ENCODE assay signal across 8 mouse cellular contexts in the genomic region with DNA sequence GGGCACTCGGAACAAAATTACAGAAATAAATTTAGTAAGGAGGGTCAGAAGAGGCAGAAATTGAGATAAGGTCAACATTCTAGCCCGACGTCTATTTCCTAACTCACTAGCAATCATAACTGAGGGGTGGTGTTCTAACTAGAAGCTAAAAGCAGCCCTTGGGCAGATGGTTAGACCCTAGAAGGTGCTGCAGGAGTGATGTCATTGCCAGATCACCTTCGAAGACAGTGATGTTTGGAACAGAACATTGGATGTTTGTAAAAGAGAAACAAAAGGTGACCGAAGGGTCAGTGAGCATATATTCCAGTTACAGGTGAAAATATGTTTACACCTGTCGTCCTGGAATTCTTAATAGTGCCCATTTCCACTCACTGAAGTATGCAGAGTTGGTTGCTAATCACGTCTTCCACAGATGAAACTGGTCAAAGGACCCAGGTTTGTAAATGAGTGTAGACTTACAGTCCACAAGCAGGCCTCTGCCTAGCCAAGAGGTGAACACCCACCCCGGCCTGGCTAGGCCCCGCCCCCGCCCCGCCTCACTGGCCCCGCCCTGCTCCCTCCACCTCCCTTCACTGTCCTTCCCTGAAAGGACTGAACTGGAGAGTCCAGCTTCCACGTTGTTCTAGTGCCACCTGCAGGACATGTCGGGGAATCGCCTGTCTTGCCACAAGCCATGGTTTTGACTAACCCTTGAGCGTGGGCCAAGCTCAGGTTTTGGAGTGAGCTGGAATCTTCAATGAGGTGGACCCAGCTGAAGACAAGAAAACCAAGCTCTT. TPM values are rescaled to one million over a fixed set of nuclear protein-coding genes. Genes with fewer than 3 reads are reported as not detected.
DNase-seq lines count a peak whose midpoint lies in the region; ATAC-seq and TF ChIP-seq lines count a peak whose summit lies in the region.

No protein-coding gene starts in this region.

- H3K27me3 ChIP-seq in heart, embryonic 12.5 days (replicated peaks) = 0 out of 2 replicates have a peak, but pooled peaks cover 3% of the 10 kb centered on the region
- H3K27me3 ChIP-seq in kidney, embryonic 16.5 days (ENCODE audit: insufficient read depth, low read length) = no peaks in the 10 kb centered on the region
- no peaks in the 10 kb centered on the region for H3K27me3 ChIP-seq in splenic B cell, adult 2 months (ENCODE audit: control insufficient read depth, insufficient read depth, low read length, poor library complexity, severe bottlenecking)

- no peak overlapping the region for H3K27ac ChIP-seq in heart, embryonic 12.5 days (ENCODE audit: poor library complexity, severe bottlenecking)
- no peak overlapping the region for H3K27ac ChIP-seq in kidney, embryonic 16.5 days (ENCODE audit: low read length)

- 30% methylated on average over 16 of the region's 16 CpGs for WGBS in heart, embryonic 12.5 days
- WGBS in kidney, embryonic 16.5 days = 28% methylated on average over 16 of the region's 16 CpGs

- peak; percentile 95 for TF ChIP-seq CTCF in brain, embryonic 14.5 days (IDR thresholded peaks at IDR 0.05; ENCODE audit: borderline replicate concordance, extremely low read depth, insufficient read depth, insufficient read length)

- H3K36me3 ChIP-seq in heart, embryonic 12.5 days = no peaks in the 10 kb centered on the region
- H3K36me3 ChIP-seq in kidney, embryonic 16.5 days (ENCODE audit: insufficient read depth, low read length) = no peaks in the 10 kb centered on the region
- no peaks in the 10 kb centered on the region for H3K36me3 ChIP-seq in splenic B cell, adult 2 months (ENCODE audit: control insufficient read depth, insufficient read depth, low read length, poor library complexity, severe bottlenecking)

- H3K4me2 ChIP-seq in heart, embryonic 12.5 days = no peak overlapping the region
- no peak overlapping the region for H3K4me2 ChIP-seq in kidney, embryonic 16.5 days (replicated peaks; ENCODE audit: low read depth, low read length)

- H3K9ac ChIP-seq in heart, embryonic 12.5 days = no peak overlapping the region
- no peak overlapping the region for H3K9ac ChIP-seq in kidney, embryonic 16.5 days (replicated peaks; ENCODE audit: low read length)

- ATAC-seq in erythroid progenitor cell, adult 5-6 weeks (replicated peaks; ENCODE audit: low FRiP score, poor library complexity, severe bottlenecking) = peak; percentile 83
- ATAC-seq in heart, embryonic 12.5 days (ENCODE audit: insufficient number of reproducible peaks, low FRiP score) = peak; percentile 82
- ATAC-seq in kidney, embryonic 16.5 days (ENCODE audit: low FRiP score, low TSS enrichment) = peak; percentile 94

- H3K4me1 ChIP-seq in heart, embryonic 12.5 days (replicated peaks) = 0 out of 2 replicates have a peak, but pooled peaks cover 3% of the 10 kb centered on the region
- H3K4me1 ChIP-seq in kidney, embryonic 16.5 days (ENCODE audit: insufficient read depth, low read length) = no peaks in the 10 kb centered on the region

- H3K4me3 ChIP-seq in heart, embryonic 12.5 days = no peak overlapping the region
- no peak overlapping the region for H3K4me3 ChIP-seq in kidney, embryonic 16.5 days (ENCODE audit: low read length)

- no peak for TF ChIP-seq POLR2A in brain, embryonic 14.5 days (IDR thresholded peaks at IDR 0.05; ENCODE audit: borderline replicate concordance, extremely low read depth, insufficient read depth, insufficient read length, poor library complexity, severe bottlenecking)

- no peaks in the 10 kb centered on the region for H3K9me3 ChIP-seq in heart, embryonic 12.5 days (replicated peaks)
- no peaks in the 10 kb centered on the region for H3K9me3 ChIP-seq in kidney, embryonic 16.5 days (ENCODE audit: low read length)

- DNase-seq in CD4-positive helper T cell, adult 2 months (ENCODE audit: low read depth, low spot score) = peak; percentile 78
- DNase-seq in brain, embryonic 14.5 days (ENCODE audit: low read depth) = peak; percentile 93
- peak; percentile 86 for DNase-seq in liver
- DNase-seq in naive thymus-derived CD4-positive, alpha-beta T cell, adult 2 months (ENCODE audit: low read depth) = peak; percentile 82
- peak; percentile 83 for DNase-seq in splenic B cell, adult 2 months (ENCODE audit: low read depth, low spot score)

RNA-seq across cellular contexts. Expression of a gene that starts 38.4 kb away (rescaled TPM):
- polyA plus RNA-seq in brain, embryonic 14.5 days (2012; rRNA removed) = 18.7 and 25.3 TPM in 2 replicates
- total RNA-seq in erythroid progenitor cell, adult 5-6 weeks (2015; ENCODE audit: low replicate concordance) = 10.5 and 12.6 TPM in 2 replicates
- 5.6 and 13.5 TPM in 2 replicates for total RNA-seq in erythroid progenitor cell, adult 5-6 weeks (2017; ENCODE audit: low replicate concordance)
- 37.3 and 37.8 TPM in 2 replicates for polyA plus RNA-seq in heart, embryonic 12.5 days (2016; fragmentation: Nextera tagmentation; extraction: Ambion mirVana)
- polyA plus RNA-seq in kidney, embryonic 16.5 days (2015; fragmentation: Nextera tagmentation; extraction: Ambion mirVana) = 15.0 and 29.2 TPM in 2 replicates
